Mouse (Mus musculus) common myeloid progenitor, adult 5-6 weeks (primary cell): ENCODE data around the gene C1ql2. TPM values are rescaled to one million over a fixed set of nuclear protein-coding genes. Genes with fewer than 3 reads are reported as not detected.

ENCODE experiments used
- ATAC-seq: replicated peaks from 2 replicates; pipeline ENCODE4 v1.8.0; 2016; ENCODE audit warnings: low read depth, mild to moderate bottlenecking, moderate TSS enrichment, inconsistent platforms; ENCODE audit not compliant: poor library complexity, severe bottlenecking
- total RNA-seq: library from RNA; stranded (forward); fragments of 200-1000, 187-1606 nt; gene quantifications from 2 replicates; pipeline ENCODE4 v1.2.3, GENCODE M21; 2017

Gene C1ql2
- total RNA-seq: not detected in 2 replicates

GRCm38 (mm10) chr1:120340419-120341171, at the start of gene C1ql2:
Gene C1ql2, plus strand, starts transcription at chr1:120340582.
- no peak; the same call in 1 of the 2 replicates for ATAC-seq

DNA sequence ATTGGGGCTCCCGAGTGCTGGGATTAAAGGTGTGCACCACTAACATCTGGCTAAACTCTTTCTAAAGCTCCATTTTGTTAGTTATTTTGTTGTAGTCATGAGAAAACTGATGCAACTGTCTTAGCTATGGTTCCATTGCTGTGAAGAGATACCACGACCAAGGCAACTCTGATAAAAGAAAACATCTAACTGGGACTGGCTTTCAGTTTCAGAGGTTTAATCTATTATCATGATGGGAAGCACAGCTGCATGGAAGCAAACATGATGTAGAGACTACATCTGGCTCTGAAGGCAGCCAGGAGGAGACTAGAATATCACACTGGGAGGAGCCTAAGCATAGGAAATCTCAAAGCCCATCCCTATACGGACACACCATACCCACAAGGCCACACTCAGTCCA, 48.7 kb upstream of the C1ql2 start:
- no peak for ATAC-seq

DNA sequence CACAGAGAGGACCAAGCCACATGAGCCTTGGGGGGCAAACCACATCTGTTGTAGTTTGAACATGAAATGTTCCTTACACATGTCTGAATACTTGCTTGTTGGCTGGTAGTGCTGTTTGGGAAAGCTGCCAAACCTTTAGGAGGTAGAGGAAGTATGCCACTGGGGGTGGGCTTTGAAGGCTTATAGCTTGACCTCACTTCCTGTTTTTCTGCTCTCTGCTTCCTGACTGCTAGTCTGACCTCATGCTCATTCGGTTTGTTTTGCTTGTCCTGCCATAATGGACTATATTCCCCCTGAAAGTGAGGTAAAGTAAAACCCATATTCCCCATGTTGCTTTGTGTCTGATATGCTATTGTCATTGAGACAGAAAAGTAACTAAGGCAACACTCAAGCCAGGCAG, 46.6 kb upstream of the C1ql2 start:
- peak; percentile 85 for ATAC-seq

DNA sequence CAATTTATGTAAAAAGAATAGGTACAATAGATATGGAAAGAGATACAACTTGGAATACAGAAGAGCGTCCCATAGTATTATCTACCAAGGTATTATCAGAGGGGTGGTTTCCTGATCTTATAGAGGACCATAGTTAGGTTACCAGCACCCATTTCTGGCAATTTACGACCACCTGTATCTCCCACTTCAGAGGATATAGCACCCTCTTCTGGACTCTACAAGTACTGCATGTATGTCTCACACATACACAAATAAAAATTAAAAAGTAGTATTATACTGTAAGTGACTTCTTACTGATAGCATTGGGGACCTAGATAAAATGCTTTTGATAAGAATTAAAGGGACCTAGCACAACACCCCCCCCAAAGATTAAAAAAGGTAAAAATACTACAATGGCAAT, 43.4 kb upstream of the C1ql2 start:
- no peak for ATAC-seq

- no peak for ATAC-seq
Observed at GRCm38 (mm10) chr1:120305801-120306200, 34.6 kb upstream of the C1ql2 start.

DNA sequence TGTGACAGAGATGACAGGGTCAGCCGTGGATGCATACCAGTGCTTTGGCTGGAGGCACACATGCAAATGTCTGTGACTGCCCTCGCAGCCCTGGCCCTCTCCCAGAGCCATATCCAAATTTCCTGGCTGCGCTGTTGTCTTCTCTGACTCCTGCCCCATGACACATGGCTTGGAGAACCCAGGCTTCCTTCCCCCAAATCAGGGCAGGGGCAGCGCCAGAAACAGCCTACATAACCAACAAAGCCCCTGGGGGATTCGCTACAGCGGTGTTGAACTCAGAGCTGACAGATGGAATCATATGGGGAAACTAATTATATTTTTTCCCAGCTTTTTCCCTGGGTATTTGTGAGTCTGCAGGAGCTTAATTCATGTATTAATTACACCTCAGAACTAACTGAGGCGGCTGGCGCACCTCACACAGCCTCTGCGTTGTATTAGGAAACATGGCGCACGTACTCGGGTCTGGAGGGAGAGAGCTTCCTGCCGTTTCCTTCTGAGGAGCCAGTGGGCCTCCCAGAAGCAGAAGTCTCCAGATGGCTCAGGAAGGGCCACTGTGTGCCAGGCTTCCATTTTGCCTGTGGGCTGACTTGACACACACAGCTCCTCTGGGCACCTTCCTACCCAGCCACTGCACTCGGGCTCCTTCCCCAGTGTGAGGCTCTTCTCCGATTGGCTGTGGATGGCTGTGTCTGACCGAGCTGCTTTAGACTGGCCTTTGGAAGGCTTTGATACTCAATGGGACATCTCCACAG, 18.9 kb upstream of the C1ql2 start:
- ATAC-seq: no peak

- no peak for ATAC-seq
Observed at GRCm38 (mm10) chr1:120323131-120323561, 17.2 kb upstream of the C1ql2 start.

GRCm38 (mm10) chr1:120327714-120328113, 12.7 kb upstream of the C1ql2 start:
- peak; percentile 61 for ATAC-seq

DNA sequence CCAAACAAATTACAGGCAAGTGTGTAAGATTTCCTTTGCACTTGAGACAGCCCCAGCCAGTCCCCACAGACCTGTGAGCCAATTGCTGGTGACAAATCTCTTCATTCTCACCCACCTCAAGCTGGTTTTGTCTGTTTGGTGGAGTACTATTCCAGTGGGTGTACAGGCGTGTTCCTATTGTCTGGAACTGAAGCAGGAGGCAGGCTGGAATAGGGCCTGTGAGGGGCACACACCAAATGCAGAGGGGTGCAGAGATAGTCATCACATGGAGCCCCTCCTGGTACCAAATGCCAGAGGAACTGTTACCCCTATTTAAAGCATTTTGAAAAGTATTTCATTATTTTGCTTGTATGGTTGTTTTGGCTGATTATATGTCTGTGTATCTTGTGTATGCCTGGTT, 12.2 kb upstream of the C1ql2 start:
- no peak for ATAC-seq

DNA sequence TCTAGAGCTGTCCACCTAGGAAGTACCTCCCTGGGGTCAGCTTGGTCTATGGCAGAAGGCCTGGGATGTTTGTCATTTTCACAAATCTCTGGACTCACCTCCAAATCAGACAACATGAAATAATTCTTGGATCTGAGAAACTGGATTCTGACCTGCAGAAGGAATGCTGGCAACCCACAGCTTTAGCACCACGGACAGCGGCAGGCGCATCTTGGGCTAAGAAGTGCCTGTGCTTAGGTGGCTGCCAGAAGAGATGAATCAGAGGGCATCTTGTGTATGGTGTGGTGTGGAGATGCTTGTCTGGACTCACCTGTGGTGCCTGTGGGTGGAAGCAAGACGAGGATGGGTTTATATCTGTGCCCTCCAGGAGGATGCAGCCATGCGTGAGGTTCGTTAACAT, 8.5 kb upstream of the C1ql2 start:
- peak; percentile 65 for ATAC-seq

DNA sequence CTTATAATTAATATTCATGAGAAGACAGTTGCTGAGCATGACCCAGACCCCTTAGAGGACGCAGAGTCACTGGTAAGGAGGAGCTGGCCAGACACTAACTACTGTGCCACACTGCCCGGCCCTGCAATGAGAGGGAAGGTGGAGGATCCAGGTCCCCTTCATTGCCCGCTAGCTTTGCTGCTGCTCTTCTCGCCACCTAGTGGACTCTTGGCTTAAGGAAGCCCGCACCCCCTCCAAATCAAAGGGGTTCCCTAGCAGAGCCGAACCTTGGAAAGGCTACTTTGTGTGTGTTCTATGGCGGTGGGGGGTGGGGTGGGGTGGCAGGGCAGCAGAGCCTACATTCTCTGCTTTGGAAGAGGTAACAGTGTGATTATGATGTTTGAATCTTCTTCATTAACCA, 2.4 kb upstream of the C1ql2 start:
- ATAC-seq: peak; percentile 34; the same call in 1 of the 2 replicates

- no peak for ATAC-seq
Observed at GRCm38 (mm10) chr1:120341172-120341675, 842 bp downstream of the C1ql2 start.

DNA sequence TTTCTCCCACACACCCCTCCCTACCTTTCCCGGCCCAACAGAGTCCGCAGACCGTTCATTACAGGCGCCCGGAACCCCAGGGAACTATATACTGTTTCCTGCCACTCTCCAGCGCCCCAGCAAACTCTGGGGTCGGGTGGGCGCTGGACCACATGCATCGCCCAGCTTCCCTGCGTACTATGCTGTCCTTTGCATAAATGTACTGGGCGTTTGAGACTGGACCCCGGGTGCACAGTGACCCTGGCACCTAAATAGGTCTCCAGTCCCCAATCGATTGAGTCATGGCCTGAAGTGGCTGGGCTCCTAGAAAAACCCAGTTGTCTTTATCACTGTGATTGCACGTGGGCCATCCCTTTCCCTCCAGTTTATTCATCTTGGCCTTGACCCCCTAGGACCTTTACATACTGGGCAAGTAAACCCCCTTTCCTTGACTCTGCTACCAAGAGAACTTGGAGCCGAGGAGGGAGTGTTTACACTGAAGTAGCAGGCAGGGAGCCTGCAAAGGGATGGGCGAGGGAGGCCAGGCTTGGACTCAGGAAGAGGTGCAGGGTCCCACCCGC, 1.5 kb downstream of the C1ql2 start:
- ATAC-seq: no peak

- ATAC-seq: peak; percentile 51
Observed at GRCm38 (mm10) chr1:120342371-120342821, 2.0 kb downstream of the C1ql2 start.

DNA sequence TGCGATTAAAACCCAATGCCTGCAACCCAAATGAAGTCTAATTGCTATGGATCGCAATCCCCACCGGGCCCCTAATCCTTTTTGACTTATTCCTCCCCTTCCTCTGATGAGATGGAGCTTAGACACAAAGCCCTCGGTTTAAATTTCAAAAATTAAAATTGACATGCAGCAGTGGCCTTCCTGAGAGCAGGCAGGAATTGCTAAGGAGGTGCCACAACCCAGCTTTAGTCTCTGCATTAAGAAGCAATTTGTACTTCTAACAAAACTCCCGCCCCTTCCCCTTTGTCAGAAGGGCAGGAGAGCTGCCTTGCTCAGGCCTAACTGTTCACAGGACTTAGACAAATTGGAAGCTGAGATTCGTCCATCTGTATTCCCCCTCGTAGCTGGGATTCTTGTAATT, 4.6 kb downstream of the C1ql2 start:
- ATAC-seq: no peak

- ATAC-seq: no peak
Observed at GRCm38 (mm10) chr1:120354387-120354786, 14.0 kb downstream of the C1ql2 start.

GRCm38 (mm10) chr1:120357371-120358274, 17.2 kb downstream of the C1ql2 start:
- no peak for ATAC-seq

GRCm38 (mm10) chr1:120363638-120364037, 23.3 kb downstream of the C1ql2 start:
- ATAC-seq: no peak

GRCm38 (mm10) chr1:120368138-120368537, 27.8 kb downstream of the C1ql2 start:
- no peak for ATAC-seq

- no peak for ATAC-seq
Observed at GRCm38 (mm10) chr1:120374131-120374530, 33.7 kb downstream of the C1ql2 start.
